Mouse (Mus musculus): Measurements from ENCODE around the gene Tcf7l2. TPM values are rescaled to one million over a fixed set of nuclear protein-coding genes. Genes with fewer than 3 reads are reported as not detected.

Gene Tcf7l2
- total RNA-seq (2021) = 10 to 100 TPM in 1 of 2 experiments, 1 to 10 TPM in 1; 8.1 to 12.1 TPM

DNA sequence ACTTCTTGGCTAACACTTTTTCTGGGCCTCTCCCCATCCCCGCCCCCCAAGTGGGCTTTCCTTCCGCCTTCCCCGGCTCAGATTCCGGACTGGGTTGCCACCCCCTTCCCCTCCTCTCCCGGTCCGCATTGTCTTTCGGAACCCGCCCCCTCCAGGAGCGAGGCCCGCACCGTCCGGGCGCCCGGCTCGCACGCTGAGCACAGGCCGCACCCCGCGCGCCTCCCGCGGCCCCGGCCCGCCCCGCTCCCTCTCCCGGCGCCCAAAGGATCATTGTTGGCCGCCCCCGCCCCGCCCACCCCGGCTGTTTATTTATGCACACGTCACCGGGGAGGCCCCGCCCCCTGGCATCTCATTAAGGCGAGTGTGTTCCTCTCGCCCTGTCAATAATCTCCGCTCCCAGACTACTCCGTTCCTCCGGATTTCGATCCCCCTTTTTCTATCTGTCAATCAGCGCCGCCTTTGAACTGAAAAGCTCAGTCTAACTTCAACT, at the start of gene Tcf7l2:
Gene Tcf7l2, plus strand, starts transcription at position 382 of the 490 bp plus-strand sequence.
- DNase-seq (ENCODE audit: low spot score in 2 of 2) = peak; percentile 60 to 64
- intact Hi-C loops (cut with DNase I) = loop anchor here (5.0 to 10.0 kb wide), 7 partner anchors 96 to 404 kb away; no protein-coding TSS in a partner anchor

GRCm38 (mm10) chr19:55694651-55695050, 47.0 kb upstream of the Tcf7l2 start:
- intact Hi-C loops (cut with DNase I) = no loop called here
- no peak for DNase-seq (ENCODE audit: low spot score in 2 of 2)

DNA sequence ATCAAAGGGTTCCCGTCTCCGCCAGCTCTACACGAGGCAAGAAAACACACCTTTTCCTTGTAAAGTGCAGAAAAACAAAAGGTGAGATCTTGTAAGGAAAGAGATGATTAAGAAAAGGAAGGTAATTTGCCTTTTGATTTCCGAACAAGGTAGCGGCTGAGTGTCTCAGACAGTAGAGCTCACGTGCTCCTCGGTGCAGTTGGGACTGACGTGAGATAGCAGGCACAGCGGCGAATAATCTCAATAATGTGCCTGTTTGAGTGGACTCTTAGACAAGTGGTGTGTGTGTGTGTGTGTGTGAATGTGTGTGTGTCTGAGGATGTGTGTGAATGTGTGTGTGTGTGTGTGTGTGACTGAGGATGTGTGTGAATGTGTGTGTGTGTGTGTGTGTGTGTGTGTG, 46.2 kb upstream of the Tcf7l2 start:
- DNase-seq (ENCODE audit: low spot score in 2 of 2) = no peak
- intact Hi-C loops (cut with DNase I) = no loop called here

GRCm38 (mm10) chr19:55698892-55699291, 42.7 kb upstream of the Tcf7l2 start:
- no peak for DNase-seq (ENCODE audit: low spot score in 2 of 2)
- intact Hi-C loops (cut with DNase I) = no loop called here

DNA sequence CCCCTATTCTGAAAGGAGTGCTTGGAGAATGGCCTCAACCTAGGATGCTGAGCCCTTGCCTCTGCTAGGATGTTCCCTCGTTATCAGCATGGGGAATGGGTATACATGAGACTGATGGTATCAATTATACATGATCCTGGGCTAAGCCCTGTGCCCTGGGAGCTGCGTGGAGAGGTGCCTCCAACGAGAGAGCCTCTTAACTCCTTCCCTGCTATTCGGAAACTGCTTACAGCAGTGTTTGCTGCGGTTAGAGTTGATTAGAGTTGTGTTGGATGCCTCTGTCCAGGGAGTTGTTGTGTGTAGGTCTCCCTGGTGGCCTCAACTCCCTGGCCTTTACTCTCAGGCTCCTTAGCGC, 41.4 kb upstream of the Tcf7l2 start:
- intact Hi-C loops (cut with DNase I) = no loop called here
- DNase-seq (ENCODE audit: low spot score in 2 of 2) = no peak

GRCm38 (mm10) chr19:55700569-55701282, 40.9 kb upstream of the Tcf7l2 start:
- no peak for DNase-seq (ENCODE audit: low spot score in 2 of 2)
- intact Hi-C loops (cut with DNase I) = no loop called here

- intact Hi-C loops (cut with DNase I) = no loop called here
- DNase-seq (ENCODE audit: low spot score in 2 of 2) = no peak
Measured at GRCm38 (mm10) chr19:55701283-55701633, 40.4 kb upstream of the Tcf7l2 start.

- DNase-seq (ENCODE audit: low spot score in 2 of 2) = no peak
- intact Hi-C loops (cut with DNase I) = no loop called here
Measured at GRCm38 (mm10) chr19:55702081-55702480, 39.5 kb upstream of the Tcf7l2 start.

DNA sequence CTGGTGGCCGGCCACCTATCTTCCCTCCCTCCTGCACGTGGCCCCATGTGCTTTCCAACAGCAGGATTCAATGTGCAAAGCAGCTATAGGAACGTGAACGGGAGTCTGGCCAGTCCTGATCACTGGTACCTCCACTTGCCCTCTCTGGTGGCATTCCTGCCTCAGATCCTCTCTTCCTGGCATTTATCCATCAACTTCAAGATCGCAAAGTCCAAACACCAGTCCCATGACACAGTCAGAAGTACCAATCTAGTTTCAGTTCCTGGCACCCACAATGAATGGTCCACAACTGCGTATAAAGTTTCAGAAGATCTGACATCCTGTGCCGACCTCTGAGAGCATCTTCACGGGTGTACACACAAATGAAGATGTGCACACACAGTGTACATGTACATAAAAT, 38.9 kb upstream of the Tcf7l2 start:
- intact Hi-C loops (cut with DNase I) = no loop called here
- DNase-seq (ENCODE audit: low spot score in 2 of 2) = no peak

DNA sequence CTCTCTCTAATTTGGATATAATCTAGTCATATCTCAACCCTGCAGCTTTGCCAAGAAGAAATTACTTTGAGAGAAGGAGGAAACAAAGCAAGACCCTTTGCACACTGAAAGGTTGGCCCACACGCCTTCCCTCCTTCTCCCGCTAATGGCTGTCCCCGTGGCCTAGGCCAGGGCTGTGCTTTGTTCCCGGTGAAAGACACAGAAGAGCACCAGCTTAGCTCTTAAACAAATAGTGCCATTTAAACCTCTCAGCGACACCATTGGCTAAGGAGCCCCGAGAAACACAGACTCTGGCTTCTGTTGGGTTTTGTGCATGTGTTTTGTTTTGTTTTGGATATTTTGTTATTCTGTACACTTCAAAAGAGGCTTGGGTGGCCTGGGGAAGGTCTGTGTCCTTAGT, 37.5 kb upstream of the Tcf7l2 start:
- intact Hi-C loops (cut with DNase I) = no loop called here
- DNase-seq (ENCODE audit: low spot score in 2 of 2) = no peak

GRCm38 (mm10) chr19:55706300-55706699, 35.3 kb upstream of the Tcf7l2 start:
- intact Hi-C loops (cut with DNase I) = no loop called here
- no peak for DNase-seq (ENCODE audit: low spot score in 2 of 2)

DNA sequence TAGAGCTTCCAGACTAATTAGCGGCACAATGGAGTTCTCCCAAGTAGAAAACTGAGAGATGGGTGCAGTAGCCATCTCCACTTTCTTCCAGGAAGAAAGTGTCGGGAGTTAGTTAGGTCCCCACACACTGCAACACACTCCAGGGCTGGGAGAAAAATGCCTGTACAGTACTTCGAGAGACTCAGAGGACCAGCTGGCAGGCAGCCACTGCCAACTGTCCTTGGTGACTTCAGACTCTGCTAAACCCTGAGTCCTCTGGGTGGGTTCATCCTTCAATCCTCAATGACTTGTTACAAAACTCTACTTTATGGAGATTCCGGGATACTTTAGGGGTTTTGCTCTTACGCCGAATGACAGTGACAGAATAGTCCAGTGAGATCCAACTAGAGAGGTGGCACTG, 34.8 kb upstream of the Tcf7l2 start:
- DNase-seq (ENCODE audit: low spot score in 2 of 2) = no peak
- intact Hi-C loops (cut with DNase I) = no loop called here

GRCm38 (mm10) chr19:55708031-55708554, 33.5 kb upstream of the Tcf7l2 start:
- intact Hi-C loops (cut with DNase I) = no loop called here
- no peak for DNase-seq (ENCODE audit: low spot score in 2 of 2)

- DNase-seq (ENCODE audit: low spot score in 2 of 2) = no peak
Measured at GRCm38 (mm10) chr19:55710841-55711240, 30.8 kb upstream of the Tcf7l2 start.

GRCm38 (mm10) chr19:55711701-55712100, 29.9 kb upstream of the Tcf7l2 start:
- intact Hi-C loops (cut with DNase I) = no loop called here

More at GRCm38 (mm10) chr19:55710841-55711240, 30.8 kb upstream of the Tcf7l2 start:
- intact Hi-C loops (cut with DNase I) = no loop called here

GRCm38 (mm10) chr19:55712678-55713077, 28.9 kb upstream of the Tcf7l2 start:
- intact Hi-C loops (cut with DNase I) = no loop called here
- no peak for DNase-seq (ENCODE audit: low spot score in 2 of 2)

More at GRCm38 (mm10) chr19:55711701-55712100, 29.9 kb upstream of the Tcf7l2 start:
- no peak for DNase-seq (ENCODE audit: low spot score in 2 of 2)

GRCm38 (mm10) chr19:55714015-55714414, 27.6 kb upstream of the Tcf7l2 start:
- intact Hi-C loops (cut with DNase I) = no loop called here
- DNase-seq (ENCODE audit: low spot score in 2 of 2) = peak; percentile 2 to 8

- no peak for DNase-seq (ENCODE audit: low spot score in 2 of 2)
- intact Hi-C loops (cut with DNase I) = no loop called here
Measured at GRCm38 (mm10) chr19:55714665-55715064, 27.0 kb upstream of the Tcf7l2 start.

GRCm38 (mm10) chr19:55719083-55719482, 22.5 kb upstream of the Tcf7l2 start:
- DNase-seq (ENCODE audit: low spot score in 2 of 2) = no peak
- intact Hi-C loops (cut with DNase I) = no loop called here

GRCm38 (mm10) chr19:55719524-55720408, 21.9 kb upstream of the Tcf7l2 start:
- intact Hi-C loops (cut with DNase I) = no loop called here
- no peak for DNase-seq (ENCODE audit: low spot score in 2 of 2)
